8 mouse cellular contexts compared by ENCODE assay signal in genomic region chr1:97662324-97662723, GRCm38 (mm10). TPM values are rescaled to one million over a fixed set of nuclear protein-coding genes. Genes with fewer than 3 reads are reported as not detected.
DNase-seq lines count a peak whose midpoint lies in the region; ATAC-seq and TF ChIP-seq lines count a peak whose summit lies in the region.

No protein-coding gene starts in this region.

- DNase-seq in gastrocnemius, adult 2 months = no peak
- DNase-seq in gastrocnemius, postnatal 10 days = no peak
- no peak for DNase-seq in G1E (ENCODE audit: low spot score)
- DNase-seq in liver, postnatal 0 days = peak; percentile 27
- DNase-seq in retina, embryonic 14.5 days (ENCODE audit: low spot score) = peak; percentile 37
- no peak for DNase-seq in layer of hippocampus, postnatal 25 days (ENCODE audit: extremely low spot score in 1 of 2, low spot score in 1 of 2)
- DNase-seq in left cerebral cortex, adult 8-10 months (ENCODE audit: low spot score in 2 of 2) = no peak

- H3K27me3 ChIP-seq in G1E (ENCODE audit: insufficient read depth, low read length) = peaks cover 13% of the 10 kb centered on the region; the same call in 1 of the 2 replicates
- H3K27me3 ChIP-seq in heart, embryonic 13.5 days (replicated peaks) = no peaks in the 10 kb centered on the region
- no peaks in the 10 kb centered on the region for H3K27me3 ChIP-seq in liver, postnatal 0 days (ENCODE audit: insufficient read depth, low read length)

- H3K36me3 ChIP-seq in G1E (replicated peaks) = peaks cover 2% of the 10 kb centered on the region
- H3K36me3 ChIP-seq in heart, embryonic 13.5 days = no peaks in the 10 kb centered on the region
- H3K36me3 ChIP-seq in liver, postnatal 0 days (replicated peaks; ENCODE audit: insufficient read depth, low read length) = no peaks in the 10 kb centered on the region

- no peak for TF ChIP-seq CTCF in gastrocnemius, adult 2 months (IDR thresholded peaks at IDR 0.05)
- TF ChIP-seq CTCF in G1E (IDR thresholded peaks at IDR 0.05; ENCODE audit: low read depth, low read length) = no peak
- TF ChIP-seq CTCF in liver, postnatal 0 days (IDR thresholded peaks at IDR 0.05; ENCODE audit: low read depth) = no peak

- no peak for TF ChIP-seq EP300 in liver, postnatal 0 days (IDR thresholded peaks at IDR 0.05; ENCODE audit: low read depth)

- H3K9me3 ChIP-seq in G1E (replicated peaks) = peaks cover 16% of the 10 kb centered on the region
- H3K9me3 ChIP-seq in heart, embryonic 13.5 days = no peaks in the 10 kb centered on the region
- H3K9me3 ChIP-seq in liver, postnatal 0 days (ENCODE audit: low read length) = no peaks in the 10 kb centered on the region

- intact Hi-C loops in gastrocnemius, adult 2 months (cut with DNase I) = loop anchor here (5.0 kb wide), 2 partner anchors 35 to 110 kb away; partner anchors contain the start of genes Gin1 and Ppip5k2

- no peak for ATAC-seq in G1E (ENCODE audit: extremely low read depth, insufficient number of reproducible peaks, low FRiP score, poor library complexity, severe bottlenecking)
- ATAC-seq in heart, embryonic 13.5 days (ENCODE audit: extremely low read depth, insufficient number of reproducible peaks, low FRiP score, low TSS enrichment) = no peak
- peak; percentile 5; the same call in 1 of the 2 replicates for ATAC-seq in liver, postnatal 0 days

- peak overlapping the region; percentile 86 for H3K4me2 ChIP-seq in heart, embryonic 13.5 days
- H3K4me2 ChIP-seq in liver, postnatal 0 days (ENCODE audit: low read depth, low read length) = peak overlapping the region; percentile 89

- peak overlapping the region; percentile 97 for H3K27ac ChIP-seq in gastrocnemius, adult 2 months
- H3K27ac ChIP-seq in heart, embryonic 13.5 days (replicated peaks) = peak overlapping the region; percentile 84
- H3K27ac ChIP-seq in liver, postnatal 0 days (ENCODE audit: low read depth) = peak overlapping the region; percentile 97

- 18% methylated on average over 7 of the region's 7 CpGs for WGBS in heart, embryonic 13.5 days
- whole genome bisulfite sequencing in liver, postnatal 0 days (ENCODE audit: insufficient replicate concordance) = 13% methylated on average over 7 of the region's 7 CpGs

- H3K4me1 ChIP-seq in G1E (ENCODE audit: insufficient read depth, low read depth, low read length) = peaks cover 16% of the 10 kb centered on the region
- peaks cover 28% of the 10 kb centered on the region for H3K4me1 ChIP-seq in heart, embryonic 13.5 days
- peaks cover 16% of the 10 kb centered on the region for H3K4me1 ChIP-seq in liver, postnatal 0 days (ENCODE audit: insufficient read depth)

- peak overlapping the region; percentile 83 for H3K4me3 ChIP-seq in gastrocnemius, adult 2 months
- H3K4me3 ChIP-seq in G1E (ENCODE audit: low read depth, low read length) = peak overlapping the region; percentile 80; the same call in 1 of the 2 replicates
- H3K4me3 ChIP-seq in heart, embryonic 13.5 days = peak overlapping the region; percentile 92
- peak overlapping the region; percentile 96 for H3K4me3 ChIP-seq in liver, postnatal 0 days (ENCODE audit: low read depth, low read length)

- H3K9ac ChIP-seq in heart, embryonic 13.5 days = peak overlapping the region; percentile 90
- peak overlapping the region; percentile 91 for H3K9ac ChIP-seq in liver, postnatal 0 days (replicated peaks)

RNA-seq across cellular contexts. Expression of gene D1Ertd622e, which starts 0.5 kb away (rescaled TPM):
- total RNA-seq in gastrocnemius, adult 2 months (2021) = 10 to 100 TPM; 11.5 to 18.3 TPM
- 10 to 100 TPM; 32.3 to 38.3 TPM for total RNA-seq in gastrocnemius, postnatal 10 days (2021)
- total RNA-seq in G1E (2014; fragmentation: Nextera tagmentation) (3.8 and 6.5 TPM in 2 replicates), G1E (2017) (12.4 and 14.5 TPM in 2 replicates)
- 1.2 and 2.6 TPM in 2 replicates for polyA plus RNA-seq in G1E (2012)
- polyA plus RNA-seq in heart, embryonic 13.5 days (2015; fragmentation: Nextera tagmentation; extraction: Ambion mirVana) = 9.0 and 9.3 TPM in 2 replicates
- polyA plus RNA-seq in liver, postnatal 0 days (2015; fragmentation: Nextera tagmentation; extraction: Ambion mirVana) = 21.2 and 23.8 TPM in 2 replicates
- total RNA-seq in layer of hippocampus, postnatal 25 days (2021) = 10 to 100 TPM; 41.7 to 48.0 TPM
- 10 to 100 TPM; 73.9 to 95.4 (median 87.4) TPM for total RNA-seq in left cerebral cortex, adult 8-10 months (2022)

Comparison
In these comparisons a context has a peak if more than half of its experiments do, and no peak if none do; other contexts are left out.
1. DNase-seq: peak in liver, postnatal 0 days (single experiment) and retina, embryonic 14.5 days (single experiment); none in gastrocnemius, adult 2 months (single experiment), gastrocnemius, postnatal 10 days (single experiment), G1E (single experiment), layer of hippocampus, postnatal 25 days (0 of 2) and left cerebral cortex, adult 8-10 months (0 of 2).
2. Peak in every context shown above with its lines, with median percentiles within 50 percentile points of each other: H3K27ac ChIP-seq and H3K4me3 ChIP-seq.